Mouse (Mus musculus) MEL (cell line): ENCODE results near the gene Prkd2. TPM values are rescaled to one million over a fixed set of nuclear protein-coding genes. Genes with fewer than 3 reads are reported as not detected.

Source experiments
- DNase-seq: peaks from one replicate; pipeline ENCODE4 v3.0.0; 2011; ENCODE audit warnings: low read depth, low spot score
- H3K27ac ChIP-seq: 2 replicates; pipeline ENCODE4 v1.5.1; 2012; ENCODE audit warnings: low read depth, mild to moderate bottlenecking, control low read depth, low read length, moderate library complexity; ENCODE audit not compliant: control insufficient read depth
- H3K27me3 ChIP-seq, 2 experiments: fragments of 150-350 bp in 1 of 2; sonication (generic) in 1 of 2; 2 replicates each; pipeline ENCODE4 v1.6.1; 2012; ENCODE audit warnings: low read length in 2 of 2, mild to moderate bottlenecking in 2 of 2, improper control_type of control experiment in 1 of 2, moderate library complexity in 1 of 2; ENCODE audit not compliant: insufficient read depth in 2 of 2, control insufficient read depth in 1 of 2
- H3K36me3 ChIP-seq, 2 experiments: 2 replicates each; pipeline ENCODE4 v1.6.1; 2012 to 2014; ENCODE audit warnings: low read length in 2 of 2, improper control_type of control experiment in 1 of 2, inconsistent platforms in 1 of 2, mild to moderate bottlenecking in 1 of 2; ENCODE audit not compliant: insufficient read depth in 2 of 2, control insufficient read depth in 1 of 2
- H3K4me1 ChIP-seq, 2 experiments: fragments of 150-350 bp in 1 of 2; sonication (generic) in 1 of 2; 2 replicates each; pipeline ENCODE4 v1.6.1; 2012; ENCODE audit warnings: low read length in 2 of 2, improper control_type of control experiment in 1 of 2, mild to moderate bottlenecking in 1 of 2; ENCODE audit not compliant: insufficient read depth in 2 of 2, control insufficient read depth in 1 of 2
- H3K4me3 ChIP-seq, 2 experiments: fragments of 150-350 bp in 1 of 2; sonication (generic) in 1 of 2; 2 replicates each; pipeline ENCODE4 v1.5.1; 2012; ENCODE audit warnings: low read depth in 2 of 2, low read length in 2 of 2, mild to moderate bottlenecking in 2 of 2, moderate library complexity in 2 of 2, control low read depth in 1 of 2, improper control_type of control experiment in 1 of 2; ENCODE audit not compliant: control insufficient read depth in 1 of 2, insufficient read depth in 1 of 2
- H3K79me2 ChIP-seq: 2 replicates; pipeline ENCODE4 v1.6.1; 2012; ENCODE audit warnings: mild to moderate bottlenecking, low read length, moderate library complexity; ENCODE audit not compliant: control insufficient read depth, poor library complexity, insufficient read depth
- H3K9ac ChIP-seq: 2 replicates; pipeline ENCODE4 v1.6.1; 2012; ENCODE audit warnings: low read depth, mild to moderate bottlenecking, control low read depth, low read length, moderate library complexity; ENCODE audit not compliant: control insufficient read depth, poor library complexity, severe bottlenecking
- H3K9me3 ChIP-seq: fragments of 150-350 bp; sonication (generic); replicated peaks from 2 replicates; pipeline ENCODE4 v1.6.1; 2012; ENCODE audit warnings: mild to moderate bottlenecking, low read length, improper control_type of control experiment, moderate library complexity; ENCODE audit not compliant: insufficient read depth
- BHLHE40 ChIP-seq: IDR thresholded peaks from 2 replicates; pipeline ENCODE4 v1.6.1; 2012; ENCODE audit warnings: low read depth, mild to moderate bottlenecking, inconsistent platforms, low read length, improper control_type of control experiment, borderline replicate concordance
- CTCF ChIP-seq, 3 experiments: IDR thresholded peaks in 2 of 3; conservative IDR thresholded peaks in 1 of 3; 2 replicates each; pipeline ENCODE4 v1.5.1; 2011 to 2012; ENCODE audit warnings: low read length in 3 of 3, low read depth in 2 of 3, mild to moderate bottlenecking in 2 of 3, improper control_type of control experiment in 1 of 3, inconsistent platforms in 1 of 3, mixed read lengths in 1 of 3, moderate library complexity in 1 of 3; ENCODE audit not compliant: control insufficient read depth in 1 of 3, insufficient read depth in 1 of 3, poor library complexity in 1 of 3, severe bottlenecking in 1 of 3
- EP300 ChIP-seq, 2 experiments: IDR thresholded peaks; 2 replicates each; pipeline ENCODE4 v1.6.1; 2011; ENCODE audit warnings: improper control_type of control experiment in 2 of 2, low read length in 2 of 2, low read depth in 1 of 2, mild to moderate bottlenecking in 1 of 2
- ETS1 ChIP-seq: IDR thresholded peaks from 2 replicates; pipeline ENCODE4 v1.6.1; 2012; ENCODE audit warnings: low read depth, mild to moderate bottlenecking, inconsistent platforms, low read length, improper control_type of control experiment, moderate library complexity
- GABPA ChIP-seq: IDR thresholded peaks from 2 replicates; pipeline ENCODE4 v1.6.1; 2012; ENCODE audit warnings: low read depth, mild to moderate bottlenecking, inconsistent platforms, low read length, improper control_type of control experiment, moderate library complexity
- MAX ChIP-seq: IDR thresholded peaks from 2 replicates; pipeline ENCODE4 v1.6.1; 2011; ENCODE audit warnings: low read length, improper control_type of control experiment
- MYB ChIP-seq: IDR thresholded peaks from 2 replicates; pipeline ENCODE4 v1.6.1; 2011; ENCODE audit warnings: mild to moderate bottlenecking, low read depth, low read length, improper control_type of control experiment
- NRF1 ChIP-seq: IDR thresholded peaks from 2 replicates; pipeline ENCODE4 v1.6.1; 2014; ENCODE audit warnings: low read depth, mild to moderate bottlenecking, inconsistent platforms, low read length, improper control_type of control experiment, moderate library complexity; ENCODE audit not compliant: poor library complexity, insufficient read depth, severe bottlenecking
- POLR2AphosphoS5 ChIP-seq: IDR thresholded peaks from 2 replicates; pipeline ENCODE4 v1.6.1; 2012; ENCODE audit warnings: low read depth, borderline replicate concordance, mild to moderate bottlenecking, inconsistent platforms, low read length, moderate library complexity, mixed read lengths
- RCOR1 ChIP-seq: IDR thresholded peaks from 2 replicates; pipeline ENCODE4 v1.6.1; 2012; ENCODE audit warnings: low read depth, mild to moderate bottlenecking, inconsistent platforms, low read length, improper control_type of control experiment
- TBP ChIP-seq: IDR thresholded peaks from 2 replicates; pipeline ENCODE4 v1.8.0; 2011; ENCODE audit warnings: low read depth, low read length, improper control_type of control experiment
- USF2 ChIP-seq, 2 experiments: IDR thresholded peaks; 2 replicates each; pipeline ENCODE4 v1.6.1; 2011 to 2012; ENCODE audit warnings: improper control_type of control experiment in 2 of 2, low read length in 2 of 2, borderline replicate concordance in 1 of 2, inconsistent platforms in 1 of 2, low read depth in 1 of 2, mild to moderate bottlenecking in 1 of 2; ENCODE audit not compliant: insufficient read depth in 1 of 2
- polyA plus RNA-seq, 2 experiments: library from polyadenylated mRNA; stranded (reverse) in 1 of 2; unstranded in 1 of 2; fragments of >175 nt in 1 of 2; fragments of >200 nt in 1 of 2; gene quantifications; 2 replicates each; pipeline versions ENCODE4 v1.2.1 to v1.2.4; 2012; ENCODE audit warnings: low replicate concordance in 2 of 2, low read depth in 1 of 2; ENCODE audit not compliant: insufficient read length in 2 of 2, insufficient read depth in 1 of 2, missing spikeins in 1 of 2
- total RNA-seq: library from RNA; depleted of rRNA; stranded (reverse); fragments of 300-350 nt; gene quantifications from 2 replicates; pipeline ENCODE4 v1.2.3, GENCODE M21; 2012

Gene Prkd2
- total and polyA plus RNA-seq, 3 experiments, result 2.9 to 8.7 TPM; not detected in 1

GRCm38 (mm10) chr7:16846775-16847174, 4.1 kb downstream of the Prkd2 start:
- Histone ChIP-seq H3K4me1 (peaks cover 0 to 5% of the 10 kb centered on the region in 2 experiments; a peak in 3 of 4 replicates), H3K9ac (no peak overlapping the region), H3K27me3 (no peaks in the 10 kb centered on the region), H3K27ac (no peak overlapping the region), H3K36me3 (0 out of 4 replicates have a peak, but pooled peaks cover 0 to 2% of the 10 kb centered on the region in 2 experiments), H3K4me3 (no peak overlapping the region), H3K9me3 (no peaks in the 10 kb centered on the region), H3K79me2 (peaks cover 5% of the 10 kb centered on the region; the same call in 1 of the 2 replicates)
- TF ChIP-seq ETS1, result no peak
- TF ChIP-seq POLR2AphosphoS5, result no peak
- TF ChIP-seq BHLHE40, result no peak
- TF ChIP-seq MAX, result no peak
- TF ChIP-seq EP300 (IDR thresholded peaks at IDR 0.05; ENCODE audit: low read depth in 1 of 2, low read length in 2 of 2), result no peak
- TF ChIP-seq TBP, result peak; percentile 82
- TF ChIP-seq USF2 (IDR thresholded peaks at IDR 0.05; ENCODE audit: borderline replicate concordance in 1 of 2, insufficient read depth in 1 of 2, low read depth in 1 of 2, low read length in 2 of 2), result no peak
- no peak for TF ChIP-seq NRF1
- TF ChIP-seq GABPA, result no peak
- DNase-seq, result no peak

- H3K9me3 ChIP-seq, result no peaks in the 10 kb centered on the region
- no peak overlapping the region for H3K27ac ChIP-seq
- no peak for DNase-seq
- H3K4me1 ChIP-seq, result no peaks in the 10 kb centered on the region; a peak in 1 of 4 replicates
- H3K9ac ChIP-seq, result no peak overlapping the region
- 0 out of 4 replicates have a peak, but pooled peaks cover 0 to 2% of the 10 kb centered on the region in 2 experiments for H3K36me3 ChIP-seq
- peaks cover 5% of the 10 kb centered on the region; the same call in 1 of the 2 replicates for H3K79me2 ChIP-seq
- H3K27me3 ChIP-seq, result no peaks in the 10 kb centered on the region
- H3K4me3 ChIP-seq, result no peak overlapping the region
- TF ChIP-seq RCOR1 (no peak), MAX (no peak), ETS1 (no peak), MYB (no peak)
These were observed 4.8 kb downstream of the Prkd2 start for GRCm38 (mm10) chr7:16847507-16847906.

- Histone ChIP-seq H3K4me3 (no peak overlapping the region), H3K9ac (no peak overlapping the region), H3K27me3 (no peaks in the 10 kb centered on the region), H3K9me3 (no peaks in the 10 kb centered on the region), H3K4me1 (no peaks in the 10 kb centered on the region; a peak in 1 of 4 replicates), H3K36me3 (0 out of 4 replicates have a peak, but pooled peaks cover 0 to 2% of the 10 kb centered on the region in 2 experiments), H3K27ac (no peak overlapping the region), H3K79me2 (peaks cover 5% of the 10 kb centered on the region; the same call in 1 of the 2 replicates)
- DNase-seq, result peak; percentile 32
- TF ChIP-seq NRF1, result no peak
- TF ChIP-seq CTCF (IDR thresholded peaks at IDR 0.05 in 2 of 3, conservative IDR thresholded peaks at IDR 0.05 in 1 of 3; ENCODE audit: control insufficient read depth in 1 of 3, insufficient read depth in 1 of 3, low read depth in 2 of 3, low read length in 3 of 3, poor library complexity in 1 of 3, severe bottlenecking in 1 of 3), result peak; percentile 44 to 85 (median 50)
These were observed 5.9 kb downstream of the Prkd2 start for GRCm38 (mm10) chr7:16848579-16848978.
